Mouse (Mus musculus) mesoderm, embryonic 11.5 days (tissue): ENCODE measurements at regions not wholly inside any gene's neighbourhood (a gene's known extent, or its start where the extent isn't known, plus 50 kb on each side); places are given as distances from the start of the nearest gene placed in this dataset.
A peak's percentile ranks its signal among the peaks of the same experiment; 100 is the strongest.

Source experiments
- DNase-seq: peaks from one replicate; pipeline ENCODE4 v3.0.0-alpha.2; 2012; ENCODE audit warnings: low read depth, low spot score

GRCm38 (mm10) chr15:50423082-50423665, 3461.5 kb upstream of the Gm7489 start:
- no peak for DNase-seq

GRCm38 (mm10) chr15:50449604-50450003, 3435.1 kb upstream of the Gm7489 start:
- DNase-seq: no peak

GRCm38 (mm10) chr15:50472626-50473025, 3412.1 kb upstream of the Gm7489 start:
- DNase-seq: no peak

- no peak for DNase-seq
Measured at GRCm38 (mm10) chr15:50498716-50499115, 3386.0 kb upstream of the Gm7489 start.

- no peak for DNase-seq
Measured at GRCm38 (mm10) chr15:50507999-50508624, 3376.6 kb upstream of the Gm7489 start.

GRCm38 (mm10) chr15:50513036-50513435, 3371.7 kb upstream of the Gm7489 start:
- DNase-seq: no peak

- peak; percentile 2 for DNase-seq
Measured at GRCm38 (mm10) chr15:50524841-50525240, 3359.9 kb upstream of the Gm7489 start.

- no peak for DNase-seq
Measured at GRCm38 (mm10) chr15:50534490-50534889, 3350.2 kb upstream of the Gm7489 start.

GRCm38 (mm10) chr15:50563611-50564010, 3321.1 kb upstream of the Gm7489 start:
- no peak for DNase-seq

- DNase-seq: no peak
Measured at GRCm38 (mm10) chr15:50580811-50581210, 3303.9 kb upstream of the Gm7489 start.

GRCm38 (mm10) chr15:50583951-50584350, 3300.8 kb upstream of the Gm7489 start:
- no peak for DNase-seq

GRCm38 (mm10) chr15:50585496-50585895, 3299.2 kb upstream of the Gm7489 start:
- DNase-seq: no peak
